Mouse (Mus musculus): ENCODE results near the gene Eln. TPM values are rescaled to one million over a fixed set of nuclear protein-coding genes. Genes with fewer than 3 reads are reported as not detected.

The Eln gene
- polyA plus RNA-seq, 1 experiment = 6.2 TPM

DNA sequence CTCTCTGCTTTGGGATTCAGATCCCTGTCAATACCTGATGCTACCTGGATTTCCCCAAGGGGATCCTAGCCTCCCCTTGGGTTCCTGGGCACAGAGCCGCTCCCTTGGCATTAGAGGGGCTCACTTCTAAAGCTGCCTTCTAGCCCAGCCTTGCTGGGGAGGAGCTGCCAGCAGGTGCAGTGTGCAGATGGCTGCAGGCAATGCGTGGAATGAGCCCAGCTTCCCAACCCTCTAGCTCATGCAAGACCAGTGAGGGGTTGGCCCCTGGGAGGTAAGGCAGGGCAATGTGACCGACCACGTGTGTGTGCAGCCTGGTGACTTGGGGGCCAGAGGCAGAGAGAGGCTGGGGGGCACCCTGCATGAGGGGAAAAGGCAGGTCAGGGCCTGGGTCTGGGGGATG, 90.4 kb downstream of the Eln start:
- no peak for TF ChIP-seq CTCF (IDR thresholded peaks at IDR 0.05; ENCODE audit: control insufficient read depth, insufficient read depth, low read length)
- no peak for TF ChIP-seq POLR2A (IDR thresholded peaks at IDR 0.05; ENCODE audit: borderline replicate concordance, control insufficient read depth, low read depth, low read length)
- Histone ChIP-seq H3K27ac (ENCODE audit: control insufficient read depth, insufficient read depth, low read depth, low read length, poor library complexity) (no peak overlapping the region), H3K4me3 (replicated peaks; ENCODE audit: control insufficient read depth, low read depth, low read length) (no peak overlapping the region), H3K4me1 (ENCODE audit: control insufficient read depth, insufficient read depth, low read length) (no peaks in the 10 kb centered on the region)
- 85% methylated on average over 4 of the region's 4 CpGs for WGBS

Other genes starting within 250 kb of the Eln start
- 5.6 and 7.9 TPM in 2 replicates for gene Clip2, start 194.9 kb downstream of the Eln start, polyA plus RNA-seq (2011; ENCODE audit: insufficient read depth, insufficient read length, low replicate concordance, missing spikeins)
- not detected in 2 replicates for gene Syna, start 187.2 kb downstream of the Eln start, polyA plus RNA-seq (2011; ENCODE audit: insufficient read depth, insufficient read length, low replicate concordance, missing spikeins)
- gene Rfc2, start 166.0 kb downstream of the Eln start, polyA plus RNA-seq (2011; ENCODE audit: insufficient read depth, insufficient read length, low replicate concordance, missing spikeins) = 158 and 241 TPM in 2 replicates
- 29.7 and 70.2 TPM in 2 replicates for gene Lat2, start 132.3 kb downstream of the Eln start, polyA plus RNA-seq (2011; ENCODE audit: insufficient read depth, insufficient read length, low replicate concordance, missing spikeins)
- 90.3 and 101 TPM in 2 replicates for gene Eif4h, start 107.8 kb downstream of the Eln start, polyA plus RNA-seq (2011; ENCODE audit: insufficient read depth, insufficient read length, low replicate concordance, missing spikeins)
- gene Limk1, start 58.7 kb downstream of the Eln start, polyA plus RNA-seq (2011; ENCODE audit: insufficient read depth, insufficient read length, low replicate concordance, missing spikeins) = 5.9 and 8.6 TPM in 2 replicates
- gene Tmem270, start 159.4 kb upstream of the Eln start, polyA plus RNA-seq (2011; ENCODE audit: insufficient read depth, insufficient read length, low replicate concordance, missing spikeins) = not detected in 2 replicates
- 224 and 283 TPM in 2 replicates for gene Cldn13, start 168.2 kb upstream of the Eln start, polyA plus RNA-seq (2011; ENCODE audit: insufficient read depth, insufficient read length, low replicate concordance, missing spikeins)
- gene Mettl27, start 185.0 kb upstream of the Eln start, polyA plus RNA-seq (2011; ENCODE audit: insufficient read depth, insufficient read length, low replicate concordance, missing spikeins) = 9.9 and 11.4 TPM in 2 replicates
- gene Cldn4, start 199.6 kb upstream of the Eln start, polyA plus RNA-seq (2011; ENCODE audit: insufficient read depth, insufficient read length, low replicate concordance, missing spikeins) = 11.1 TPM in 1 of 2 replicates, not detected in the other
- not detected in 2 replicates for gene Cldn3, start 238.9 kb upstream of the Eln start, polyA plus RNA-seq (2011; ENCODE audit: insufficient read depth, insufficient read length, low replicate concordance, missing spikeins)